Mouse (Mus musculus) liver, embryonic 15.5 days (tissue): ENCODE results near the gene Emg1. TPM values are rescaled to one million over a fixed set of nuclear protein-coding genes. Genes with fewer than 3 reads are reported as not detected.
A peak's percentile ranks its signal among the peaks of the same experiment; 100 is the strongest.

Experiments
- ATAC-seq: fragments of 200-750 bp; cut with Nextera tagmentation; 2 replicates; pipeline ENCODE4 v1.8.0; 2017; ENCODE audit warnings: moderate number of reproducible peaks, mild to moderate bottlenecking, moderate library complexity; ENCODE audit not compliant: insufficient read depth
- H3K27ac ChIP-seq: fragments of 300-500 bp; sonication (generic); replicated peaks from 2 replicates; pipeline ENCODE4 v1.5.1; 2015; ENCODE audit warnings: mild to moderate bottlenecking, inconsistent platforms
- H3K27me3 ChIP-seq: fragments of 300-500 bp; sonication (generic); 2 replicates; pipeline ENCODE4 v1.6.1; 2015; ENCODE audit warnings: mild to moderate bottlenecking, inconsistent platforms
- H3K36me3 ChIP-seq: fragments of 300-500 bp; sonication (generic); replicated peaks from 2 replicates; pipeline ENCODE4 v1.6.1; 2015; ENCODE audit warnings: moderate library complexity, mild to moderate bottlenecking, inconsistent platforms
- H3K4me1 ChIP-seq: fragments of 300-500 bp; sonication (generic); replicated peaks from 2 replicates; pipeline ENCODE4 v1.6.1; 2015; ENCODE audit warnings: inconsistent platforms
- H3K4me2 ChIP-seq: fragments of 300-500 bp; sonication (generic); 2 replicates; pipeline ENCODE4 v1.6.1; 2015; ENCODE audit warnings: moderate library complexity, mild to moderate bottlenecking, inconsistent platforms
- H3K4me3 ChIP-seq: fragments of 300-500 bp; sonication (generic); replicated peaks from 2 replicates; pipeline ENCODE4 v1.5.1; 2015; ENCODE audit warnings: mild to moderate bottlenecking, inconsistent platforms
- H3K9ac ChIP-seq: fragments of 300-500 bp; sonication (generic); 2 replicates; pipeline ENCODE4 v1.6.1; 2015; ENCODE audit warnings: moderate library complexity, mild to moderate bottlenecking, inconsistent platforms
- H3K9me3 ChIP-seq: fragments of 300-500 bp; sonication (generic); replicated peaks from 2 replicates; pipeline ENCODE4 v1.6.1; 2016; ENCODE audit warnings: inconsistent platforms
- WGBS: fragments of 180-500 bp; shearing (Covaris S2); methylation state at CpG from one replicate; pipeline ENCODE4 v1.1.7; 2015; ENCODE audit warnings: mixed read lengths; ENCODE audit not compliant: insufficient replicate concordance; 5-methylcytosine and 5-hydroxymethylcytosine counted together
- polyA plus RNA-seq: library from polyadenylated mRNA; unstranded; fragments of >200 nt; fragmentation: Nextera tagmentation; extraction: Ambion mirVana; gene quantifications from 2 replicates; pipeline ENCODE4 v1.2.1, GENCODE M21; 2015

The Emg1 gene
- polyA plus RNA-seq, 1 experiment from 2014 or later = 128 TPM

DNA sequence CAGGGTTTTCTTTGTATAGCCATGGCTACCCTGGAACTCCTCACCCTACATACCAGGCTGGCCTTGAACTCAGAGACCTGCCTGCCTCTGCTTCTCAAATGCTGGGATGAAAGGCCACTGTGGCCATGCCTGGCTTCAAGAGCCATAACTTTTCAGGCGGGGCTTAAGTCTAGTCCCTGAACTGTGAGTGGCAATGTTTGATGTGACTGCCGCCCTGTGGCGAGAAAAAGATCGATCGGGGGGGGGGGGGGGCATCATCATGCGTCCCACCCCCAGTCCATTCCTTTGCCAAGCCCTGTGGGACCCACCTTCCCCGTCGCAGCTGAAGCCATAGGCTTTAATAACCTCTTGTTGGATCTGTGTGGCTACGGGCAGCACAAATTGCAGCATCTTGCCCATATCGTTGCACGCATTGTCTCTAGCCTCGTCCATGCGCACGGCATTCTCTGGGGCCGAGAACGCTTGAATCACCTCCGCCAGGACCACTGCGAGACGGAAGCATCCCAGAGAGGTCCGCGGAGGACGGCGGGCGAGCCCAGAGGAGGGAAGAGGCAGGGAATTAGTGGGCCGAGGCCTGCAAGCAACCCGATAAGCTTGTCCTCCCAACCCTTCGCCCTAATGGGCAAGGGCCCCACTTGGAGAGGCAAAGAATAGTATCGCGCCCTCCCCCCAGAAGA is 28.4 kb upstream of the Emg1 start:
- Histone ChIP-seq H3K4me2 (peak overlapping the region; percentile 98), H3K27me3 (no peaks in the 10 kb centered on the region), H3K4me1 (peaks cover 50% of the 10 kb centered on the region), H3K4me3 (peak overlapping the region; percentile 65), H3K9me3 (no peaks in the 10 kb centered on the region), H3K36me3 (no peaks in the 10 kb centered on the region), H3K27ac (peak overlapping the region; percentile 97), H3K9ac (peak overlapping the region; percentile 79)
- no peak; the same call in 1 of the 2 replicates for ATAC-seq
- under 1% methylated on average over 29 of the region's 29 CpGs for WGBS

DNA sequence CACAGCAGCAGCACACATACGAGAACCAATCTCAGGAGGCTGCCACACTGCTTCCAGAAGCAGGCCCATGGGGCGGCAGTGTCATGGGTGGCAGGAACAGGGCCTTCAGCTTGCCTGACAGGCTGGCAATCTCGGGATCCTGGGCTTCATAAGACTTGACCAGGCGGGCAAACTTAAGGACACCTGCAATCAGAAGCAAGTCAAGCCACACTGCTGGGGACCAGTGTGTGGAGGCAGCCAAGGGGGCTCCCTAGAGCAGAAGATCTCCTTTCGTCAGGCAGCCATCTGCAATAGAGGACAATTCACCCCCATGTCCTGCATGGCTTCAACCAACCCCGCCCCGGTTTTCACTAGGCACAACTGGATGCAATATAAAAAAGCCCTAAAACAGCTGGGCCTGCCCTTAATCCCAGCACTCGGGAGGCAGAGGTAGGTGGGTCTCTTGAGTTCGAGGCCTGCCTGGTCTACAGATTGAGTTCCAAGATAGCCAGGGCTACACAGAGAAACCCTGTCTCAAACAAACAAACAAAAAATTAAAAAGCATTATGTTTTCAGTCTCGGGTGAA is 27.3 kb upstream of the Emg1 start:
- no peaks in the 10 kb centered on the region for H3K9me3 ChIP-seq
- no peaks in the 10 kb centered on the region for H3K27me3 ChIP-seq
- no peak overlapping the region for H3K4me3 ChIP-seq
- H3K9ac ChIP-seq = peak overlapping the region; percentile 31; the same call in 1 of the 2 replicates
- ATAC-seq = no peak
- peak overlapping the region; percentile 97 for H3K27ac ChIP-seq
- no peaks in the 10 kb centered on the region for H3K36me3 ChIP-seq
- H3K4me2 ChIP-seq = peak overlapping the region; percentile 98
- peaks cover 43% of the 10 kb centered on the region for H3K4me1 ChIP-seq
- 68% methylated on average over 10 of the region's 10 CpGs for WGBS

DNA sequence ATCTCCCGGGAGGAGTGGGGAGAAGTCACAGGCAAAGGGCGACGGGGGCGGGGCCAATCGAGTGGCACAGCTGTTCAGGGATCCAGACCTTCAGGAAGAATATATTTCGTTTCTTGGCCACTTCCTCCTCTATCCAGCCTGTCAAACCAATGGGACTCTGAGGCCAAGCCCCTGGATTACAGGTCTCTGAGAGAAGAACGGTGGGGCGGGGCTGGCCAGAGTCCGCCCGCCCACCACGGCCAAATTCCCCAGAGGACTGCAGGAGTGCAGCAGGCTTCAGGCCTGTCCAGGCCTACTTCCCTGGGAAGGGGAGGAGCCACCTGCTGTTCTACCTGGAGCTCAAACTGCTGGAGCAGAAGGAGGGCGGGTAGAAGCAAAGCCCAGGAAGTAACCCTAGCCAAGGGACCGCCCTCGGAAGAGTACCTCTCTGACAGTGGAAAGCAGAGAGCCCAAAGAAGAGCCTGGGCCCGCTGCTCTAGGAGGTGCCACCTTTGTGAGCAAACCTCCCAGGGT is 26.6 kb upstream of the Emg1 start, which contains the start of gene Ptpn6:
Ptpn6 (minus strand) TSS at position 204 of the 513 bp plus-strand sequence.
- Histone ChIP-seq H3K36me3 (no peaks in the 10 kb centered on the region), H3K27ac (peak within 1 kb of the TSS; percentile 97), H3K9me3 (no peaks in the 10 kb centered on the region), H3K4me2 (peak within 1 kb of the TSS; percentile 98), H3K27me3 (no peaks in the 10 kb centered on the region), H3K4me3 (peak within 1 kb of the TSS; percentile 21), H3K4me1 (peaks cover 51% of the 10 kb centered on the region), H3K9ac (peak within 1 kb of the TSS; percentile 31; the same call in 1 of the 2 replicates)
- 20% methylated on average over 15 of the region's 15 CpGs for WGBS
- ATAC-seq = peak; percentile 40

DNA sequence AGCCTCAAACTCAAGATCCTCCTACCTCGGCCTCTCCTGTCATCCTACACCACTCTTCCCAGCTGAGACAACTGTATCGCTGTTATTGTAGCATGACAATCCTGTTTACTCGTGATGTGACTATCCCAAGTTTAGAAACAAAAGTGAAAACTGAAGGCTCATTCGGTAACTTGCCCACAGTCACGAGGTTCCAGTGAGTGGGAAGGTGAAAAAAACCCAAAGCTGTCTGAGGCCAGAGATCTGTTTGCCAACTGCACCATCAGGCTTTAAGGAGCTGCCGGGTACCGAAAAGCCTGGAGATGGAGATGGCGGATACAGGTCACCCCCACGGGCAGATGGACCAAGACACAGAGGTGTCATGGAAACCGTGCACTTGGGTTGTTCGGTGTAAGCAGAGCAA is 25.1 kb upstream of the Emg1 start:
- Histone ChIP-seq H3K9ac (no peak overlapping the region), H3K27ac (no peak overlapping the region), H3K4me1 (peaks cover 66% of the 10 kb centered on the region), H3K9me3 (no peaks in the 10 kb centered on the region), H3K36me3 (no peaks in the 10 kb centered on the region), H3K27me3 (no peaks in the 10 kb centered on the region), H3K4me3 (no peak overlapping the region), H3K4me2 (no peak overlapping the region)
- no peak for ATAC-seq
- WGBS = 79% methylated on average over 11 of the region's 11 CpGs

DNA sequence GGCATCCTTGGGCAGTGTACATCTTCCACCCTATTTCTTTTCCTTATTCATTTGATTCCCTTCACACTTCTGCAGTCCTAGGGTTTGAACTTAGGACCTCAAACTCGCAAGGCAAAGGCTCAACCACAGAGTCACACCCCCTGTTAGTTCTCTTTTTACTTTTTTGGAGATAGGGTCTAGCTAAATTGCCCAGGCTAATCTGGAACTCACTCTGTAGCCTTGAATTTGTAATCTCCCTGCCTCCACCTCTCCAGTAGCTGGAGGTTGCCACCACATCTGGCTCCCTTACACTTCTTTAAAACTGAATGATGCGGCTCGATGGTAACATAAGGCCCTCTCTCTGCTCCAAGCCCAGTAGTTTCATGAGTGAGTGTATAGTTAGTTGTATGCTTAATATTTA is 22.4 kb upstream of the Emg1 start:
- H3K4me1 ChIP-seq = peaks cover 45% of the 10 kb centered on the region
- H3K4me3 ChIP-seq = no peak overlapping the region
- no peak overlapping the region for H3K27ac ChIP-seq
- H3K27me3 ChIP-seq = no peaks in the 10 kb centered on the region
- 56% methylated on average over 3 of the region's 3 CpGs for WGBS
- ATAC-seq = no peak
- no peaks in the 10 kb centered on the region for H3K9me3 ChIP-seq
- H3K36me3 ChIP-seq = no peaks in the 10 kb centered on the region
- no peak overlapping the region for H3K4me2 ChIP-seq
- H3K9ac ChIP-seq = no peak overlapping the region

DNA sequence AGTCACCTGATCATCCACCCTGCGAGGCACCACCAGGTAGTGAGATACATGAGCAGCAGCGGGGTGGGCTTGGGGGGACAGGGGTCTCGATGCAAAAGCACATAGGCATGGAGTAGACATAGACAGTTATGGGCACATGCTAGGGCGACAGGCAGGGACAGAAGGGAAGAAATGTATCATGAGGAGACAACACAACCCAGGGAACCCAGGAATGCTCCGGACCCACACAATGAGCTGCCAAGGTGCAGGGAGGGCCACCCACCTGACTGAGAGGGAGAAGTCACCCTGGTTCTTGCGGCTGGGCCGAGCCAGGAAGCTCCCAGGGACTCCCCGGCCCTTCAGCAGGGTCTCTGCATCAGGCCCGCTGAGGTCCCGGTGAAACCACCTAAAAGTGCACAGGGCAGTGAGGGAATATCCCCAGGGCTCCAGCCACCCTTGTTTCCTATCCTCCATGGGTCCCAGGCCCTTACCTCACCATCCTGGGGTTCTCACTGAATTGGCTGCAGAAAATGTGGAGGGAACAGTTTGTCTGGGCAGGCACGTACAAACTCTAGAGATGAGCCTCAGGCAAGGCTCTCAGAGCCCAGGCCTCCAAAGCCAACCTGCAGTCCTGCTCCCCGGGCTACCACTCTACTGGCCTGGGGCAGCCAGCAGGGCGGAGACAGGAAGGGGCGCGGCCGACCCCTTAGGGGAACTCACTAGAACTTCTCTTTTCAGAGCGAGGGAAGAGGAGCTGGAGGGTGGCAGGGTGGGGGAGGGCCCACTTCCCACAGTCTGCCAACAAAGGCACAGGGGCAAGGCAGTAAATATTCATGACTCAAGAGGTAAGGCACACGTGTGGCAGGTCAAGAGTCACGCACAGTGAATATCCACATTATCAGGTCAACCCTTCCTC is 20.7 kb upstream of the Emg1 start:
- Histone ChIP-seq H3K27me3 (no peaks in the 10 kb centered on the region), H3K27ac (peak overlapping the region; percentile 59), H3K9me3 (no peaks in the 10 kb centered on the region), H3K4me1 (peaks cover 29% of the 10 kb centered on the region), H3K4me3 (peak overlapping the region; percentile 49), H3K9ac (peak overlapping the region; percentile 47), H3K4me2 (peak overlapping the region; percentile 54), H3K36me3 (peaks cover 8% of the 10 kb centered on the region; the same call in 1 of the 2 replicates)
- peak; percentile 64 for ATAC-seq
- WGBS = 17% methylated on average over 19 of the region's 19 CpGs

DNA sequence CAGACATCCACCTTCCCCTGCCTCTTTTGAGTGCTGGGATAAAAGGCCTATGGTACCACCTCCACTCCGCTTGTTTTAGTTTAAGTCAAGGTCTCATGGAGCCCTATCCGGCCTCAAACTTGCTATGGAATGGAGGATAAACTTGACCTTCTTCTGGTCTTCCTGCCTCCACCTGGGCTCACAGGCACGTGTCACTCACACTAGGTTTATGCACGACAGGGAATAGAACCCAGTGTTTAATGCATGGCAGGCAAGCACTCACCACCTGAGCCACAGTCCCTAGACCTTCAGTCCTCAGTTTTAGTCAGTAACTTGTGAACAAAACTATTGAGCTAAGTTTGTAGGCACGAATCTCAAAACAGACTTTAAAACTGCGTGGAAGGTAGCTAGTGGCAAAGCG is 19.1 kb upstream of the Emg1 start:
- Histone ChIP-seq H3K36me3 (peaks cover 8% of the 10 kb centered on the region; the same call in 1 of the 2 replicates), H3K9ac (0 out of 2 replicates have a peak overlapping the region, but pooled peaks have one; percentile 10), H3K27me3 (no peaks in the 10 kb centered on the region), H3K4me2 (peak overlapping the region; percentile 54), H3K9me3 (no peaks in the 10 kb centered on the region), H3K4me3 (peak overlapping the region; percentile 49; the same call in 1 of the 2 replicates), H3K27ac (no peak overlapping the region), H3K4me1 (peaks cover 26% of the 10 kb centered on the region)
- ATAC-seq = no peak
- WGBS = 72% methylated on average over 7 of the region's 7 CpGs

DNA sequence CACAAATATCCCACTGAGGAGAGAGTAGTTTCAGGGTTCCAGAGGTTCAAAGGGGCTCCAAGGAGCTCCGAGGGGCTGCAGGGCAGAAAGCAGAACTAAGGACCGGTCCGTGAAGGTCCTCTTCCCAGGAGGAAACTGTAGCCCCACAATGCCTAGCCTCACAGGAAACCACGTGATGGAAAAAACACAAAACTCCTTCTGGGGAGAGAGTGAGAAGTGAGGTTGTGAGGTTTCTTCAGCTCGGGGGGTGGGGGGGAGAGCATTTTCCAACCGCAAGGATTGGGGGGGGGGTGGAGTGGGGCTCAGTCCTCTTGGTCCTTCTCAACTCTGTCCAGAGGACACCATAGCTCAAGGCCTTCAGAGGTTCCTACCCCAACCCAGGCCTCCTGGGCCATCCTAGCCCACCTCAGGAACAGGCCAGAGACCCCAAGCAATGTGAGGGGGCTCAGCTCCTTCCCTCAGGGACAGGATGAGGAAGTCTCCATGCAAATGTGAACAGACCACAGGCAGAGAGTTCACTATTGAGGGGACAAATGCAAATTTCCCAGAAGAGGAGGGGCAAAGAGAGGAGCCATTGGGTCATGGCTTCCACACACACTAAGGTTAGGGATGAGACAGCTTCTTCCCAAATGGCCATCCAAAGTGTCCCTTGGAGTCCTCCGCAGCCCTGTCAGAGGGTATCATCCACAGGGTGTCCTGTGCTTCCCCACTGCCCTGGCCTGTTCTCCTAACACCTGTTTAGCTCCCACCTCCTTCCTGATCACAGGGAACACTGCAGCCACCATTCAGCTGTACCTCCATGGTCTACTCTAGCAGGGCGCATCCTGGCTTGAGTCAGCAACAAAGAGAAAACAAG is 18.1 kb upstream of the Emg1 start:
- Histone ChIP-seq H3K36me3 (peaks cover 12% of the 10 kb centered on the region; the same call in 1 of the 2 replicates), H3K4me3 (peak overlapping the region; percentile 7; the same call in 1 of the 2 replicates), H3K9ac (no peak overlapping the region), H3K27ac (peak overlapping the region; percentile 67), H3K27me3 (no peaks in the 10 kb centered on the region), H3K4me2 (peak overlapping the region; percentile 38), H3K4me1 (peaks cover 29% of the 10 kb centered on the region), H3K9me3 (no peaks in the 10 kb centered on the region)
- 38% methylated on average over 8 of the region's 8 CpGs for WGBS
- peak; percentile 39 for ATAC-seq

DNA sequence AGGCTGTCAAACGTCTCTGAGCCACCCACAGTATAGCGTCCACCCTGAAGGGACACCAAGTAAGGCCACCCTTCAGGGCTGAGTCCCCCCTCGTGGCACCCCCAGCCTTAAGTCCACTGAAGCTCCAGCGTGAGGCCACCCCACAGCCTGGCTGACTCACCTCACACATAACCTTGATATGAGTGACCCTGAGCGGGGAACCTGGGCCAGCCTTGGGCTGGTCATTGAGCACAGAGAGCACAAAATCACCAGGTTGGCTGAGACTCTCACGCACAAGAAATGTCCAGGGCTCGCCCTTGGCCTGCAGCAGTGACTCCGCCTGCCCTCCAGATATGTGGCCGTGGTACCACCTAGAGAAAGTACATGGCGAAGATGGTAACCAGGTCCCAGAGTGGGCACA is 16.6 kb upstream of the Emg1 start:
- Histone ChIP-seq H3K36me3 (peaks cover 18% of the 10 kb centered on the region; the same call in 1 of the 2 replicates), H3K9me3 (no peaks in the 10 kb centered on the region), H3K4me1 (peaks cover 34% of the 10 kb centered on the region), H3K27me3 (no peaks in the 10 kb centered on the region), H3K9ac (no peak overlapping the region), H3K4me3 (no peak overlapping the region), H3K4me2 (no peak overlapping the region), H3K27ac (no peak overlapping the region)
- WGBS = 76% methylated on average over 10 of the region's 10 CpGs
- ATAC-seq = no peak

DNA sequence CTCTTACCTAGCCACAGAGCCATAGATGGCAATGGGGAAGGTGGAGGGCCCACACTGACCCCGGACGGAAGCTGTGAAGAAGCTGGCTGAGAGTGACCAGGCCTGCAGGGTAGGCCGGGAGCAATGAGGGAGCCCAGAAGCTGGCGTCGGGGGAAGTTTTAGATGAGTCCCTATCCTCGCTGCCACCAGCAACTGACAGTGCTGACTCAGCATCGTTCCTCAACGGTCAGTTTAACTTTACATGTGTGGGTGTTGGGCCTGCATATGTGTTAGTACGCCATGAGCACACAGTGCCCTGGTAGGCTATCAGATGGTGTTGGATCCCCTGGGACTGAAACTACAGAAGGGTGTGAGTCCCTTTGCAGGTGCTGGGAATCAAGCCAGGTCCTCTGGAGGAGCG is 12.5 kb upstream of the Emg1 start:
- Histone ChIP-seq H3K4me2 (peak overlapping the region; percentile 8; the same call in 1 of the 2 replicates), H3K27ac (peak overlapping the region; percentile 7; the same call in 1 of the 2 replicates), H3K9me3 (no peaks in the 10 kb centered on the region), H3K9ac (no peak overlapping the region), H3K36me3 (peaks cover 18% of the 10 kb centered on the region; the same call in 1 of the 2 replicates), H3K4me1 (peaks cover 51% of the 10 kb centered on the region), H3K4me3 (no peak overlapping the region), H3K27me3 (no peaks in the 10 kb centered on the region)
- 49% methylated on average over 10 of the region's 10 CpGs for WGBS
- ATAC-seq = no peak
